Mouse (Mus musculus) spleen, postnatal 4 days (tissue): Measurements from ENCODE around the gene Dph1.

ENCODE experiments used
- DNase-seq, 2 experiments: peaks; one replicate each; pipeline ENCODE4 v3.0.0; 2022; ENCODE audit warnings: low spot score in 2 of 2

Gene Dph1

DNA sequence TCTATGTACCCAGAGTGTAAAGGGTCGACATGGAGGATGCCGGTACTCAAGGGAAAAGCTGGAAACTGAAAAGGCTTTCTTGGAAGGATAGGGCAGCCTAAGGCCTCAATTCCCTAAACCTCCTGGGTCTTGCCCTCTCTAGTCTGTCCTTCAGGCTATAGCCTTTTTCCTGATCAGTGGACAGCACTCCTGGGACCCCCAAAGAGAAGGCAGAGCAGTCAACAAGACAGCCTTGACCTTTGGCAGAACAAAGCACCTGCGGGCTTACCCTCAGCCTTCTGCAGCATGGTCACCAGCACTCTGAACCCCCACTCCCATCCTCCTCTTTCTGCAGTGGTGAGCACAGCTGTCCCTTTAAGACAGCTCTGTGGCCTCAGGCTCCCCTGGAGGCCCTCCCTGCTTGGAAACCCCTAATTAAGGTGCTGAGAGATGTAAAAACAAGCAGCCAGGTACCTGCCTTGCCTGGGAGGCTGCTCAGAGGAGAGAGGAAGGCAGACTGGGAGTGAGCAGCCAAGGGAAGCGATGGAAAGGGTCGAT, at the start of gene Dph1:
Gene Dph1 (minus strand): TSS at position 337 of the 537 bp plus-strand sequence.
- DNase-seq: no peak

DNA sequence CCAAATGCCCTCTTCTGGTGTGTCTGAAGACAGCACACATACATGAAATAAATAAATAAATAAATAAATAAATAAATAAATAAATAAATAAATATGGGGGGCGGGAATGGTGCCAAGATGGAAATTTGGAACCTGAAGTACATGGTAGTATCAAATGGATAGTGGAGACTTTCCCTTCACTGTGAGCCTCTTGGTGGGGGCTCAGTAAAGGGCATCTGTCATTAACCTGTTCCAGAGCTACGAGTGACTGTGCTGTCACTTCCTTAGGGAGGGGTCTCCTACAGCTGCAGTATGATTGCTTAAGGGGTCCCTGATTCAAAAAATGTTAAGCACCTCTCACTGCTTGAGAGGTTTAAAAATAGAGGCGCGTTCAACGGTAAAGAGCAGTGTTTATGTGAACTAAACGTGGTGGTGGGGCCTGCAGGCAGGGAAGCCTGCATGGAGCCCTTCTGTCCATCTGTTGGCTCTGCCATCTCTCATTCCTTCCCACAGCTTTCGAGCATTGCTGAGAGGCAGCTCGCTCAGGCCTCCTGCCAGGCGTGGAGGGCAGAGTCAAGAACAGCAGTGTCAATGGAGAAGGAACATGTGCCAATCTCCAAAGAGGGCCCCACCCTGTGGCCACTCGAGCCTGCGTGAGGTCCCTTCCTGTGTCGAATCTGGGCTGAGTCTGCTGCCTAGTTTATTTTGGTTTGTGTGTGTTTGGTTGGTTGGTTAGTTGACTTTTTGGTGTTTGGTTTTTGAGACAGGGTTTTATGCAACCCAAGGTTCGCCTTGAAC, 49.3 kb upstream of the Dph1 start:
- peak in 1 of 2 experiments; percentile 32 for DNase-seq

DNA sequence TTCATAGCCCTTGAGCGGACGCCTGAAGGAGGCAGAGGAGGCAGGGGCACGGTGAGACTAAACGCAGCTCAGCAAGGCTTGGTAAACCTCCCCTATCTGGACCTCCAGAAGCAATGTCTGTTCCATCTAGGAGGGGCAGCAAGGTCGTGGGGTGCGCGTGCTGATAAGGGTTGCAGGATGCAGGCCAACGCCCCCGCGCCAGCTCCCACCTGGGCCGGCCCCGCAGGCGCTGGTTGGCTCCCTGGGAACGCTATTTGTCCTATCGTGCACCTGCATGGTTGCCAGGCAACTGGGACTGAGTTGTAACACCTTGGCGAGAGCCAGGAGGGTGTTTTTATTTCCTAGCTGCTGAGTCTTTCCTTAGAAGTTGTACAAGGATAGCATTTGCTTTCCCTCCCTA, 43.7 kb upstream of the Dph1 start:
- DNase-seq: peak; percentile 57 to 74

DNA sequence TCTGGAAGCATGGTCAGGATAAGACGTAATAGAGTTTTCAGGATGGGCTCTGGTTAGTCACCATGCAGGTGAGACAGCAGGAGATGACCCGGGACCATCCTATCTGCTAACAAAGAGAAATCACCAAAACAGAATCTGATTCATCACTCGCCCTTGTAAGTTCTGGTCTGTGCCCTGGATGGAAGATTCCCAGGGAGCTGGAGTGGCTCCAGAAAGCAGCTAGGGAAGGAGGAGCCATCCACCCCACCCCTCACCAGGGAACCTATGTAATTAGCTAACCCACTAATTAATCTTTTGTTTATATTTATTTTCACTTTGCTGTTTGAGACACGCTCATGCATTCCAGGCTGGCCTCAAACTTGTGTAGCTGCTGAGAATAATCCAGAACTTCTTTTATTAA, 41.4 kb upstream of the Dph1 start:
- no peak for DNase-seq

DNA sequence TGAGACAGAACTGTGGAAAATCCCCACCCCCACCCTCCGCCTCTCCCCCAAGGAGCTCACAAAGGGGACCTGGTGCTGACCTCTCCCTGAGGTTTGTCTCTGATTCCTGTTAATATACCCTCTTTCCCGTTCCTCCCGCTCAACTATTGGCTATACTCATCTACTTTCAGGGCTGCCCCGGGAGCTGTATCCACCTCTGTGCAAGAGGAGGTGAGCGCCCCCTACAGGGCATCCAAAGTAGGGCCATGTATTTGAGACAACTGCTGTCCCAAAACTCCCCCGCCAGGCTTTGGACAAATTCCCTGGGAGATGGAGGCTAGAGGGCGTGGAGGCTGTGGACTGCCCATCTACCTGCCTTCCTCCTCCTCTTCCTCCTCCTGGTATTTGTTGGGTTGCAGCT, 40.7 kb upstream of the Dph1 start:
- DNase-seq: peak; percentile 56 to 83

DNA sequence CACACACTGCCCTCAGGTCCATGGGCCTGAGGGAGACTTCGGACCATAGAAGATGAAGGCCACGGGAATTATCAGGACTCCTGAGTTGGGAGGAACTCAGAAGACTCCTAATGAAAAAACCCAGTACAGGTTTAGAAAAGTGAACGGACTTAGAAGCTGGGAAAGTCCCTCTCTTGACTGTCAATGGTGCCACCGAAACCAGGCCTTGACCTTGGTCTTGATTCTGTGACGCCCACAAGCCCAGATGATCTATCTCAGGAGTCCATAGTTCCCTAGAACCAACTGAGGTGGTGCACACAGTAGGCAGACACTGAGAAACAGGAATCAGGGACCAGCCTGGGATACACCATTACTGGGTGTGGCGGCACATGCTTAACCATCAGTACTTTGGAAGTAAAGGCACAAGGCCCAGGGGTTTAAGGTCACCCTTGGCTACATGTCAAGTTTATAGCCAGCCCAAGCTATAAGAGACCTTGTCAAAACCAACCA, 39.3 kb upstream of the Dph1 start:
- no peak for DNase-seq

DNA sequence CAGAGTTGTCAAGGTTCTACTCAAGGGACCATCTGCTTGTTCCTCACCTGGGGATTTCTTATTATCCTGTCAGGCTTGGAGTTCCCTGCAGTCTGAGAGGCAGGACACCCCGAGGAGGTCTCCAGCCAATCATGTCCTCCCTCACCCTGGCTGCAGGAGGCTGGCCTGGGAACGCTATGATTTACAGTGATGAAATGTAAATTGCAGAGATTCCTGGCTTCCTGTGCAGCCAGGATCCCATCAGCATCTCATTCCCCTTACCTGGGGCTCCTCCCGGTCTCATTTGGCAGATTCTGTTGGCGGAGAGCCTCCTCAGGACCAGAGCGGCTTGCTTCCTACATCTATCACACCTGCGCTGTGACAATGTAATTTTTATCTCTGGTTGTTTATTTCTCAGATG, 38.2 kb upstream of the Dph1 start:
- no peak for DNase-seq

DNA sequence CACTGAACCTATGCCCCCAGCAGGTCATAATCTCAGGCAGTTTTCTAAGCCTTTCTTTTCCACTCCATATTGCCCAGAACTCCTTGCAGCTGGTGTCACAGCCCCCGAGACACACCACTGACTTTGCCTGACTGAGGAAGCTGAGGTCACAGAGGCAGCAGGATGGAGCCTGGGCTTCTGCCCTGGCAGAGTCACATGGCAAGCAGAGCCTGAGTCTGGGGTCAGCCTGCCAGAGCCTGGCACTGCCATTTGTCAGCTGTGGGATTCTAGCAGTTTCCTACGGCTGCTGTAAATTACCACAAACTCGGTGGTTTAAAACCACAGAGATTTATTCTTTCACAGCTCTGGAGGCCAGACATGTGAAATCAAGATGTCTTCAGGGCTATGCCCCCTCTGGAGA, 36.6 kb upstream of the Dph1 start:
- DNase-seq: no peak

DNA sequence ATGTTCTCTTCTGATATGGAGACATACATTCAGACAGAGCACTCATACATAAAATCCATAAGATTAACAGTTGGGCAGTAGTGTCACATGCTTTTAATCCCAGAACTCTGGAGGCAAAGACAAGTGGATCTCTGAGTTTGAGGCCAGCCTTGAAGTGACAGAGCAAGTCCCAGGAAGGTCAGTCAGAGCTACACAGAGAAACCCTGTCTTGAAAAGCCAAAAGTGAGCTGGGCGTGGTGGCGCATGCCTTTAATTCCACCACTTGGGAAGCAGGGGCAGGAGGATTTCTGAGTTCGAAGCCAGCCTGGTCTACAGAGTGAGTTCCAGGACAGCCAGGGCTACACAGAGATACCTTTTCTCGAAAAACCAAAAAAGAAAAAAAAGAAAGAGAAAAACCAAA, 33.8 kb upstream of the Dph1 start:
- DNase-seq: no peak

DNA sequence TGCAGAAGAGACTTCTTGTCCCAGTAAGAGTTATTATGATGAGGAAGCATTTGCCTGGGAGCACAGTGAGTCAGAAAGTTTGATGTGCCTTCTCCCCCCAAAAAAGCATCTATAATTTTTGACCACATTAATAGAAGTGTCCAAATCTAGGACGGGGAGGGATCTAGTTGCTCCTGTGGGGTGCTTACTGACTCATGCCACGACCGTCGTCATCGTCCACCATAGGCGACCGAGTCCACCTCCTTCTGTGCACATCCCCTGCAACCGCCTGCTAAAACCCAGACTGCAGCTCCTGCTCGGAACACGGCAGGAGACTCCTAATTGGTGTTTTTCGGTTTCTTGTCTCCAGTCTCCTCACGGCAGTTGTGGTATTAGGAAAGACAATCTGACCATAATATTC, 33.0 kb upstream of the Dph1 start:
- DNase-seq: no peak

DNA sequence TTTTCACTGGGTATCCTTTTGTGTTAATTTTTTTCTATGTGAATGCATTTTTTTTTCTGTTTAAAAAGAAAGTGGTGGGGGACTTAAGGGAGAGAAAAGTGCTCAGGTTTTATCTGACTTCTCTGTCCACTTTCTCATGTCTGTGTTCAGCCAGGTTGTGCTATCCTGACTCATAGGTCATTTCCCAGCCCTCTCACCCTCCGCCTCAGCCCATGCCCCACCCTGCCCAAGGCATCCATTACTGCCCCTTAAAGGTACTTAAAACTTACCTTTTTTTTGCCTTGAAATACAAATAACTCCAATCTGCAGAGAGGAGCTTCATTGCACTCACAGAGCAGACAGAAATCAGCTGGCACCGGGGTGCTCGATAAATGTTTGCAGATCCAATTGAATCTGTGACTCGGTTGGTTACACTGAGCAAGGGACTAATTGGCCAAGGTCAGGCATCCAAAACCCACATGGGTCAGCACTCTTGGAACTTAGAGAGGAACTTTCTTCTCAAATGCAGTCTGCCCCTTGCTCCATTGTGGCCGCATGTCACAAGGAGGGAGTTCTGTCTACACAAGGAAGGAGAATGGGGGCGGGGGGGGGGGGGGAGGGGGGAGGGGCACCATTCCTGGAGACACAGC, 29.6 kb upstream of the Dph1 start:
- no peak for DNase-seq

DNA sequence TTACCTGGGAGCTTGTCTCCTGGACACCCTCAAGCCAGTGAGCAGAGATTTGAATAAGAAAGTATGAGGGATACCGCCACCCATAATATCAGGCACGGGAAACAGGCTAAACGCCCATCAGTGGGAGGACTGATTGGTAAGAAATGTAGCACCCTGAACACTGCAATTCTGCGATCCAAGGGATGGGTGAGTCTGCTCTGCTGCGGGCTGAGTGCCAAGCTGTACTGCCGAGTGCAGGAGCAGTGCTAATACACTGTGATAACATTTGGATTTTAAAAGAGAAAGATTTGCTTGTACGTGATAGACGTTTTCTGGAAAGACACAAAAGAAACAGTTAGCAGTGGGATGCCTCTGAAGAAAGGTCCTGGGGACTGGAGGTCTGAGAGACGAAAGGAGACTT, 29.1 kb upstream of the Dph1 start:
- DNase-seq: no peak

DNA sequence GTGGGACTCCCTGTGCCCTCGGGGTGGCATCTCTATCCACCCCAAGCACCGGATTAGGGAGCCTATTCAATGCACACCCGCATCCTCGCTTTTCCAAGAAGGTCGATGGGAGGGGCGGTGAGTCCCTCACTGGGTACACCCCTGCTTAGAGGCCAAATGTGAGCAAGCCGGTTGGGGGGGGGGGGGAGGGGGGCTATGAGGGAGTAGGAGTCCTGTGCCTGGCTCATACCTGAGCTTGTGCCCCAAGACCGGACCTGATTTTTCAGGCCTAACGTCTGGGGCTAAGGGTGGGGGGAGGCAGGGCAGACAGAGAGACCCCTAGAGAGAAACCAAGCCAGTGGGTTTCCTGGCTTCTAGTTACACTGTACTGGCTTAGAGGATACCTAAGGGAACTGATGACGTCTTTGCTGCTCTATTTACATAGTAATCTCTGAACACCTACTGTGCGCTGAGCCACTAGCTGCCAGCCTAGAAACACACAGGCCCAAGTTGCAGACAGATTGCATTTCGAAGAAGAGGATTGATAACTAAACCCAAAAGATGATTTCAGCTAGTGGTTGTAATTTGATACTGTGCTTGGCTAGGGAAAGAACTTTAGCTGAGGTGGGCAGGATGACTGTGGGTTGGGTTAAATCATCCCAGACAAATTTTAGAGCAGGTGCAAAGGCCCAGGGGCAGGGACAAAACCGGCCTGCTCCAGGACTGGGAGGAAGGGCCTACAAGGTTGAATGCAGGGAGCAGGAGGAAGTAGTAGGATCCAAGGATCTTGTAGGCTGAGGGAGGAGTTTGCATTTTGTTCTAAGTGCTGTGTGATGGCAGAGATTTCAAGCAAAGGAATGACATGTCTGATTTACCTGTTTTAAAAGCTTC, 23.3 kb upstream of the Dph1 start:
- DNase-seq: no peak

DNA sequence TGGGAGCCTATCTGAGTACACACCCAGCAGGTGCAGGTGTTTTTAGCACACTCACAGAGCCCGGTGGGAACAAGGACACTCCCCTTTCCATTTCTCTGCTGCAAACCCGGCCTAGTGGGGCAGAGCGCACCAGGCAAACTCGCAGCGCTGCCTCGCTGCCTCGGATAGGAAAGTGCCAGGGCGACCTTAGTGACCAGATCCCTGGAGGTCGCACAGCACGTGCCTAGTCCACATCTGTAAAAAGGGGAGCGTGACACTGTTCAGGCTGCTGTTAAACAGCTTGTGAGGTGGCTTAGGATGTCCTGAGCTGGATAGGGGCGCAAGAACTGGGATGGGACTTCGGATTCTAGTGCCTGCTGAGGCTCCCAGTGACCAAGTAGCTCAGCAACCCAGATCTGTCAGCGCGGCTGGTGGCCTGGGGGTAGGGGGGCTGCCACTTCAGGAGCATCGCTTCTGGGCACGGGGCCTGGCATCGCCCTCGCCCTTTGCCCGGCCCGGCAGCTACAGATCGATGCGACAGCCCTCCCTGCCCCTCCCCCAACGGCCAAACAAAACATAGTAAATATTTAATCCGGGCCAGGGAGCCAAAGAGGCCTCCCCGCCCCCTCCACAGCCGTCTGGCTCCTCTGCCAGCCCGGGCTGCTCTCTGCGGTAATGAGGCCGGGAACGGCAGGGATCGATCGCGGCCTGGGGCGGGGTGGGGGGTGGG, 22.5 kb upstream of the Dph1 start:
- no peak for DNase-seq

DNA sequence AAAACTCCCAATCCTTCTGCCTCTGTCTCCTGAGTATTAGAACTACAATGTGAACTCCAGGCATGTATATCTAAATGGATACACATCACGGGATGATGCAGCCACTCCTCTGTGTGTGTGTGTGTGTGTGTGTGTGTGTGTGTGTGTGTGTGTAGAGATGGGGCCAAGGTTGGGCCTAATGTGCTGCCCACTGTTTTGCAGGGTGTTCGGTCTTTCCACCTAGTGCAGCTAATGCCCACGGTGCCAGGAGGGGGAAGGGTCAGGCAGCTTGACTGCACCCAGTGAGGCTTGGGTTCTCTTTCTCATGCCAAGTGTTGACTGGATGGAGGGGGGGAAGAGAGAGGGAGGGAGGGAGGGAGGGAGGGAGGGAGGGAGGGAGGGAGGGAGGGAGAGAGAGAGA, 21.8 kb upstream of the Dph1 start:
- DNase-seq: no peak

DNA sequence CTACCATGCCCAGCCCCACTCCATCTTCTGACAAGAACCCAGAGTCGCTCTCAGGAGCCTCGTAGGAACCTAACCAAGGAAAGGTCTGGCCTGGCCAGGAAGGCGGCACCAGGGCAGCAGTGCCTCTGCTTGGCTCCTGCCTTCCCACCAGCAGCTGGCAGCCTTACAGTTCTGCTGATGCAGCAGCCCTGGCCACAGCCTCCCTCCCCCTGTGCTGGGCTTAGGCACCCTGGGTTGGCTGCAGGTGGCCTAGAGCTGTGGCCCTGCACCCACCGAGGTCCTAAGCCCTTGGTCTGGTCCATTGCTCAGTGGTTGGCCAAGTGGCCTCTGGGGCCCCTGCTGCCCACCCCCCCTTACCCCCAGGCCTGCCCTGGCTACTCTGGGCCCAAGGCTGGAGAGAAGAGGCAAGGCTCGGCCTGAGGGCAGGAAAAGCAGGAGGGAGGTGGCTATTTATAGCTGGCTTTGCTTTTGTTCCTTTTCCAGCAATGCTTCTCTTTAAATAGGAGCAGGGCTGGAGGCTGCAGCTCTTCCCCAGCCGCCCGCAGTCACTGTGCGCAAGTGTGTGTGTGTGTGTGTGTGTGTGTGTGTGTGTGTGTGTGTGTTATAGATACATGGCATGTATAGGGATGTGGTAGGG, 21.1 kb upstream of the Dph1 start:
- no peak for DNase-seq

DNA sequence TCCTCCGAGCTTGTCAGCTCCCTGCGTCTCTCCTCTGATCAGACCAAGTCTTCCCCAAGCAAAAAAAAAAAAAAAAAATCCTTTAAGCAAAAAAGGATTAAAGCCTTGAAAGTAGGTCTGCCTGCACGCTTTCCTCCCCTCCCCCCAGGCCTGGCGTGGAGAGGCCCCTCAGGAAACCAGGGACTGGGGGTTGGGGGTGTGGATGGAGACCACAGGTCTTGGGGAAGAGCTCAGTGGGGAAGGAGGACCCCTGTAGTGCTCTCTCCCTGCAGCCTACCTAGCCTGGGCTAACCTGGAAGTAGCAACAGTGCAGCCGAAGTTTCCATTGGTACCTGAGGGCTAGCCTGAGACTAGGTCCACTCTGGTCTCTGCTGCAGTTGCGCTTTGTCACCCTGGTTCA, 19.7 kb upstream of the Dph1 start:
- DNase-seq: no peak

DNA sequence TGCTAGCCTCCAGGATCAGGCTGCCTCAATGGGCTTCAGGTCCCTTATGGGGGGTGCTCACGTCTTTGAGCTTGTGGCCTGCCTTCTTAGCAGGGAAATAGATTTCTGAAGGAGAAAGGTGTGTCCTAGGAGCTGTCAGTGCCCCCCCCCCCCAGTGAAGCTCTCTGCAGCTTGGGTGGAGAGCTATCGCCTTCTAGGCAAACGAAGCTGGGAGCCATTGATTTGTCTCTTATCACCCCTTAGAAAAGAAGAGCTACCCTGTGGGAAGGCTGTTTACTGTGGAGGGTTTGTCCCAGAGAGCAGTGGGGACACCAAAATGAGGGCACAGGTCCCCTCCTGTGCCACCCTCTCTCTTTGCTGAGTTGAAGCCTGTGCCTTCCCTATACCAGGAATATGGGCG, 19.1 kb upstream of the Dph1 start:
- no peak for DNase-seq

DNA sequence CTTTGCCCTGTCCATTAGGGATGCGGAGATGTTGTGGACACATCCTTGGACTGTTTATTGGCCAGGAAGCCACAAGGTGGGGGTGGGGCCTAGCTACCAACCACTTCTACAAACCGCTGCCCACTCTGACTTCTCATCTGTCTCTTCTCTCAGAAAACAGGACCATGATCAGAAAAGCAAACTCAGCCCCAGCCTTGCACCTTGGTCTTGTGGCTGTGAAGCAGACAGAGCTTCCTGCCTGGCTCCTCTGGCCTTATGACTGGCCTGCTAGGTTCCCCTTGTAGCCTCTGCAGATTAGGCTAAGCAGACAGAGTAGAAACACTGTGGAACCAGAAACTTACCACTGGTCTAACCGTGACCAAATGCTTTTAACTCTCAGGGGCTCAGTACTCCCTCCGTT, 18.3 kb upstream of the Dph1 start:
- no peak for DNase-seq

DNA sequence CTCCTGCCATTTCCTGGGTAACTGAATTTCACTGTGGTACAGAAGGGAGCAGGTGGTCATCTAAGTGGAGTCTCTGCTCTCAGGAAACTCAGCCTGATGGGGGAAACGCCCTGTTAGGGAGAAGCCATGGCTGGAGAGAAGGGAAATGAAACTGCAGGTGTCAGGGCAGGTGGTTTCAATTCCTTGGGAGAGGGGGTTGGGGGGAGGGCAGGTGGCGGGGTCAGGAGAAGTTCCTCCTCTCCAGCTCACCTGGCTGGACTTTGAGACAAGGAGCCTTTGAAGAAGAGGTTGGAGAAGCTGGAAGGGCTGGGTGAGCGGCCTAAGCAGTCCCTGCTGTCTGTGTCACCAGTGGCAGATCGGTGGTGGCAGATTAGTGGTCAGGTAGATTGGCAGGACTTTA, 15.3 kb upstream of the Dph1 start:
- DNase-seq: no peak

DNA sequence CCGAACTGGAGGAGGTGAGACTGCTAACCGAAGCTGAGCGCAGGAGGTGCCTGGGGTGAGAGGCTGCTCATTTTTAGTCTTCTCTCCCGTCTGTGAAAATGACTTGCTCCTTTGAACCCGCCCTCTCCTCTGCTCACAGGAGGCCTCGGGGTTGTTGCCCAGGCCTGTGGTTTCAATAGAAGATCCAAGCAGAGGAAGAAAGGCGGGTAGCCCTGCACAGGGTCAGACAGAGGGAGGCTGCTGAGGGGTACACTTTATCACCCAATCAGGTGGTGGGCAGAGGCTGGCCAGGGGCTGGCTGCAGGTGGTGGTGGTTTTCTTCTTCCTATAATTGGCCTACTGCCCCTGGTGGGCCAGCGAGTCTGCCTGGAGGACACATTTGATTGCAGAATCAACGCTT, 13.4 kb upstream of the Dph1 start:
- no peak for DNase-seq
